Mouse (Mus musculus): ENCODE data around the gene Cnksr1. TPM values are rescaled to one million over a fixed set of nuclear protein-coding genes. Genes with fewer than 3 reads are reported as not detected.

Gene Cnksr1
- polyA plus RNA-seq, 1 experiment from 2014 or later, result 0.81 TPM

DNA sequence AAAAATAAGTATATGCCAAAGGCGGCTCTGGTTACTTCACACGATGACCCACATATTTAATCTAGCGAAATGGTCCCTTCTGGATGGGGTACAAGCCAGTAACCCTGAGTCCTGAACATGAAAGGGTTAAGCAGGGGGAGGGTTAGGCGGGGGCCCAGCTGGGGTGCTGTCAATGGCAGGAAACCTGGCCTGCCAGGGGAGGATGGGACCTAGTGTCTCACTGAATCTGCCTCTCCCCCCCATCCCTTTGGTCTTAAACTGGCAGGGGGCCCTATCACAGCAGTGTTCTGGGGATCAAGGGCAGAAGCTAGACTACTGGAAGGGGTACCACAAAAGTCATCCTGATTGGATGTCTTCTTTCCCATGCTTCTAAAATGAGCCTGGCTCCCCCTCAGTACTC is 17.7 kb upstream of the Cnksr1 start:
- H3K9ac ChIP-seq (ENCODE audit: low read length), result no peak overlapping the region
- no peak overlapping the region for H3K4me3 ChIP-seq (ENCODE audit: low read depth, low read length)
- H3K9me3 ChIP-seq (ENCODE audit: control insufficient read depth, low read length), result no peaks in the 10 kb centered on the region
- WGBS, result 24% methylated on average over 4 of the region's 4 CpGs
- H3K27me3 ChIP-seq (ENCODE audit: control insufficient read depth, insufficient read depth, low read length), result peaks cover 28% of the 10 kb centered on the region
- H3K36me3 ChIP-seq (ENCODE audit: control insufficient read depth, insufficient read depth, low read length), result no peaks in the 10 kb centered on the region
- ATAC-seq (ENCODE audit: insufficient number of reproducible peaks, low FRiP score, low TSS enrichment, low read depth), result no peak
- H3K4me2 ChIP-seq (ENCODE audit: low read depth, severe bottlenecking), result no peak overlapping the region
- H3K27ac ChIP-seq (replicated peaks; ENCODE audit: low read depth, low read length), result no peak overlapping the region
- peak; percentile 27 for DNase-seq (ENCODE audit: low spot score)
- peaks cover 35% of the 10 kb centered on the region for H3K4me1 ChIP-seq (ENCODE audit: control insufficient read depth, insufficient read depth, low read length)

DNA sequence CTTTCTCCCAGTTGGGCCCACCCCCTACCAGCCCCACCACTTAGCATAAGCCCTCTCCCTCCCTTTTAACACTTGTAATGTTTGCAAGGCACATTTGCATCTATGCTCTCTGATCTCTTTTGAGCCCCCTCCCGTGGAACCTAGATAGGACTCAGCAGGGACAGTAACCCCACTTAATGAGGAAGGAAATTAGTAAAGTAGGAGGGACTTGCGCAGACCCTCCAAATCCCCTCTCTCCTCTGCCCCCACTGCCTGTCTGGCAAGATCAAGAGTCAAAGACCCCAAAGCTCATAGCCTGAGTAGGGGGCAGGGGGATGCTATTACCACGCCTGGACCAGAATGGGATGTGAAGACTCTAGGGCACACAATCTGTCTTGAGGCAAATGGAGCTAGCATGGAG is 16.6 kb upstream of the Cnksr1 start:
- H3K9ac ChIP-seq (ENCODE audit: low read length), result no peak overlapping the region
- ATAC-seq (ENCODE audit: insufficient number of reproducible peaks, low FRiP score, low TSS enrichment, low read depth) (no peak), DNase-seq (ENCODE audit: low spot score) (no peak)
- no peak overlapping the region for H3K27ac ChIP-seq (replicated peaks; ENCODE audit: low read depth, low read length)
- H3K4me3 ChIP-seq (ENCODE audit: low read depth, low read length), result no peak overlapping the region
- no peaks in the 10 kb centered on the region for H3K9me3 ChIP-seq (ENCODE audit: control insufficient read depth, low read length)
- H3K4me2 ChIP-seq (ENCODE audit: low read depth, severe bottlenecking), result no peak overlapping the region
- no peaks in the 10 kb centered on the region for H3K36me3 ChIP-seq (ENCODE audit: control insufficient read depth, insufficient read depth, low read length)
- peaks cover 37% of the 10 kb centered on the region for H3K27me3 ChIP-seq (ENCODE audit: control insufficient read depth, insufficient read depth, low read length)
- H3K4me1 ChIP-seq (ENCODE audit: control insufficient read depth, insufficient read depth, low read length), result peaks cover 39% of the 10 kb centered on the region
- WGBS, result 29% methylated on average over 3 of the region's 3 CpGs

DNA sequence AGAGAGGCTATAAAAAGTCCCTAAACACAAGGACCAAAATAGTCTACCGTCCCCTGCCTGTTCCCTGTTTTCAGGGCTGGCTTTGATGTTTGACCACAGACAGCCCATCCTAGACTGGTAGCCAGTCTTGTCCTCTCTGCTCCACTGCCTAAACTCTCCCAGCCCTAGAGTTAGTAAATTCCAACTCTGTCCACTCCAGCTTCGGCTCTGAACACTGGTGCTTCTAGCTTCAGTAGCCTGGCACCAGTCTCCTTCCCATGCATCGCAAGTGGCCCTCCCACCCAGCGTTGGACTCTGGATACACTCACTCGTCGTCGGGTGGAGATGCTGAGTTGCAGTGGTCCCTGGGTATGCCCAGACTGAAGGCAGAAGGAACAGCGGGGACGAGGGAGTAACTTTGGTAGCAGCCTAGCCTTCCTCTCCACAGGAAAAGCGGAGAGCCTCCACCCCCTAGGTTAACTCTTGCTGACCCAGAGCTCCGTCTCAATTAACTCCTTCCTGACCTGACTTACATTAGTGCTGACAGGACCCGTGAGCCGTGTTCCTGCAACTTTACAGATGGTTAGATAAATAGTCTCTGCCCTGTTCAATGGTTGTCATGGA is 15.6 kb upstream of the Cnksr1 start, which contains the start of gene Grrp1:
TSS of gene Grrp1 (minus strand) at position 385 of the 603 bp plus-strand sequence.
- H3K27me3 ChIP-seq (ENCODE audit: control insufficient read depth, insufficient read depth, low read length), result peaks cover 37% of the 10 kb centered on the region
- DNase-seq (ENCODE audit: low spot score), result peak; percentile 60
- no peaks in the 10 kb centered on the region for H3K36me3 ChIP-seq (ENCODE audit: control insufficient read depth, insufficient read depth, low read length)
- 0% methylated on average over 13 of the region's 13 CpGs for WGBS
- H3K27ac ChIP-seq (replicated peaks; ENCODE audit: low read depth, low read length), result no peak within 1 kb of the TSS
- peak within 1 kb of the TSS; percentile 50 for H3K4me3 ChIP-seq (ENCODE audit: low read depth, low read length)
- no peaks in the 10 kb centered on the region for H3K9me3 ChIP-seq (ENCODE audit: control insufficient read depth, low read length)
- peak within 1 kb of the TSS; percentile 41 for H3K9ac ChIP-seq (ENCODE audit: low read length)
- peaks cover 41% of the 10 kb centered on the region for H3K4me1 ChIP-seq (ENCODE audit: control insufficient read depth, insufficient read depth, low read length)
- H3K4me2 ChIP-seq (ENCODE audit: low read depth, severe bottlenecking), result peak within 1 kb of the TSS; percentile 93
- no peak for ATAC-seq (ENCODE audit: insufficient number of reproducible peaks, low FRiP score, low TSS enrichment, low read depth)

DNA sequence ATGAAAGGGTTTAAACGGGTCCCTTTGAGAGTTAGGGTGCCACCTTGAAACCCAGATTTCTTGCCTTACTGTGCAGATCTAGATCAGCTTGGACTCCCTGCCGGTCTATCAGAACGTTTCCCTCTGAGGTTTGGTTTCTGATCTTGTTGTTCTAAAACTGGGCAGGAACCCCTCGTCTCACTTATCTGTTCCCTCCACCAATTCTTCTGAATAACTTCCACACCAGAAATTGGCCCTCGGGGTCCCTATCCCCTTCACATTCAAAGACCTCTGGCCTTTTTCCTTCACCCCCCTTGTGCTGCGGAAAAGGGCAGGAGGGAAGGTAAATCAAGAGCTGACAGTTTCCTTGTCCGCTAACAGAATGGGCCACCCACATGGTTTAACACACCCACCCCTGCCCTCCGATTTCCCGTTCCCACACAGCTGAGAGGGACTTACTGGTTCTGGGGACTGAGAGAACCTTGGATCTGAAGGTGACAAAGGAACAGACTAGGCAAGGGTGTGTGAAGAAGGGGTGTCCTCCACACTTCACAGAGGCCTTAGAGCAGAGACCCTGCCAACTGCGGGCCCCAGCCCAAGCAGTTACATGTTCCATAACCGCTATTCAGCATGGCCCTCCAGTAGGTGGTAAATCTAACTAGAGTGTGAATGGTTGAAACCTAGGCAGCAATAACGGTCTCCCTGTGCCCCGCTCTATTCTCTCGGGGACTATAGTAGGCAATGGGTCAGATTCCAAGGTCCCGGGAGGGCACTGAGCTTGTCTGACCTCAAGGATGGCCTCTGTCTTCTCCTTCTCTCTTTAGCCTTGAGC is 14.9 kb upstream of the Cnksr1 start:
- peaks cover 41% of the 10 kb centered on the region for H3K4me1 ChIP-seq (ENCODE audit: control insufficient read depth, insufficient read depth, low read length)
- H3K27me3 ChIP-seq (ENCODE audit: control insufficient read depth, insufficient read depth, low read length), result peaks cover 41% of the 10 kb centered on the region
- peak; percentile 41 for DNase-seq (ENCODE audit: low spot score)
- peak overlapping the region; percentile 50 for H3K4me3 ChIP-seq (ENCODE audit: low read depth, low read length)
- no peak for ATAC-seq (ENCODE audit: insufficient number of reproducible peaks, low FRiP score, low TSS enrichment, low read depth)
- no peaks in the 10 kb centered on the region for H3K9me3 ChIP-seq (ENCODE audit: control insufficient read depth, low read length)
- no peaks in the 10 kb centered on the region for H3K36me3 ChIP-seq (ENCODE audit: control insufficient read depth, insufficient read depth, low read length)
- 4% methylated on average over 15 of the region's 15 CpGs for WGBS
- peak overlapping the region; percentile 93 for H3K4me2 ChIP-seq (ENCODE audit: low read depth, severe bottlenecking)
- peak overlapping the region; percentile 41 for H3K9ac ChIP-seq (ENCODE audit: low read length)
- H3K27ac ChIP-seq (replicated peaks; ENCODE audit: low read depth, low read length), result no peak overlapping the region

GRCm38 (mm10) chr4:134252131-134252910 is 14.1 kb upstream of the Cnksr1 start:
- peaks cover 39% of the 10 kb centered on the region for H3K4me1 ChIP-seq (ENCODE audit: control insufficient read depth, insufficient read depth, low read length)
- no peaks in the 10 kb centered on the region for H3K36me3 ChIP-seq (ENCODE audit: control insufficient read depth, insufficient read depth, low read length)
- H3K9me3 ChIP-seq (ENCODE audit: control insufficient read depth, low read length), result no peaks in the 10 kb centered on the region
- WGBS, result 6% methylated on average over 21 of the region's 22 CpGs
- H3K9ac ChIP-seq (ENCODE audit: low read length), result peak overlapping the region; percentile 22; the same call in 1 of the 2 replicates
- peaks cover 49% of the 10 kb centered on the region for H3K27me3 ChIP-seq (ENCODE audit: control insufficient read depth, insufficient read depth, low read length)
- peak overlapping the region; percentile 50 for H3K4me3 ChIP-seq (ENCODE audit: low read depth, low read length)
- ATAC-seq (ENCODE audit: insufficient number of reproducible peaks, low FRiP score, low TSS enrichment, low read depth) (no peak), DNase-seq (ENCODE audit: low spot score) (peak; percentile 57)
- H3K27ac ChIP-seq (replicated peaks; ENCODE audit: low read depth, low read length), result no peak overlapping the region
- H3K4me2 ChIP-seq (ENCODE audit: low read depth, severe bottlenecking), result peak overlapping the region; percentile 93

DNA sequence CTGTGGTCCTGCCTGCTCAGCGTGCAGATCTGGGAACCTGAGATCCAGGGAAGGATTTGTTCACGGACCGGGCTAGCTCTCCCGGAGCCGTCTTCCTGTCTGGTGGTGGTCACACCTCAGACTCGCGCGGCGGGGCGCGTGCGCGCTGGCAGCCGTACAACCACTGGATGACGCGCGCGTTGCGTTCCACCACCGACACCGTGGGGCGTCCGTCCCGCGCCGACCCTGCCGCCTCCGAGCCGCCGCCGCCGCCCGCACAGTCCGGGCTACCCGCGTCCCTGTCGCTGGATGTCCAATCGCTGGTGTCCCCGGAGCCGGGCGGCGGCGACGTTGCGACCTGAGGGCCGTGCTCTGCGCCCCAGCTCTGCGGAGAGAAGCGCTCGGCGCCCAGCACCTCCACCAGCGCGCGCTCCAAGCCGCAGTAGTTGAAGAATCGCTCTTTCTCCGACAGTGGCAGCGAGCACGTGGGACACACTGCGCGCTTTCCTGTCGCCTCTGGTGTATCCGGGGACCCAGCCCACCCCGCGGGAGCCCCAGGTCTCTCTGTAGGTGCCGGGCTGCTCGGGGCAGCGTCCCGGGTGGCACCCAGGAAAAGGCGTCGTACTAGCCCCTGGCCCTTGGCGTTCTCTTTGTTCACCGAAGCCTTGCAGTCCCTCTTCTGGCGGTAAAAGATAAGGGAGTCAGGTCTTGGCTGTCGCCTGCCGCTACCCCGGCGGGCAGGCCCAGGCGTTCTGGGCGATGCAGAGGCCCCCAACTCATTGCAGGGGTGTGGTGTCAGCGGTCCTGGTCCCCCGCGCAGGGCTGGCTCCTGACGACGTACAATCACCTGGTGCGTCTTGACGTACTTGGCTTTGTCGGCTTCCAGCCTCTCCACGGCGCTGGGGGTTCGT is 13.3 kb upstream of the Cnksr1 start:
- Histone ChIP-seq H3K9ac (ENCODE audit: low read length) (peak overlapping the region; percentile 70), H3K4me1 (ENCODE audit: control insufficient read depth, insufficient read depth, low read length) (peaks cover 35% of the 10 kb centered on the region), H3K9me3 (ENCODE audit: control insufficient read depth, low read length) (no peaks in the 10 kb centered on the region), H3K4me3 (ENCODE audit: low read depth, low read length) (peak overlapping the region; percentile 50), H3K36me3 (ENCODE audit: control insufficient read depth, insufficient read depth, low read length) (no peaks in the 10 kb centered on the region), H3K27me3 (ENCODE audit: control insufficient read depth, insufficient read depth, low read length) (peaks cover 52% of the 10 kb centered on the region), H3K4me2 (ENCODE audit: low read depth, severe bottlenecking) (peak overlapping the region; percentile 93), H3K27ac (replicated peaks; ENCODE audit: low read depth, low read length) (0 out of 2 replicates have a peak overlapping the region, but pooled peaks have one; percentile 21)
- DNase-seq (ENCODE audit: low spot score), result peak; percentile 77
- under 1% methylated on average over 91 of the region's 91 CpGs for WGBS
- peak; percentile 23; the same call in 1 of the 2 replicates for ATAC-seq (ENCODE audit: insufficient number of reproducible peaks, low FRiP score, low TSS enrichment, low read depth)

- Histone ChIP-seq H3K36me3 (ENCODE audit: control insufficient read depth, insufficient read depth, low read length) (no peaks in the 10 kb centered on the region), H3K4me1 (ENCODE audit: control insufficient read depth, insufficient read depth, low read length) (peaks cover 29% of the 10 kb centered on the region), H3K27ac (replicated peaks; ENCODE audit: low read depth, low read length) (no peak overlapping the region), H3K9ac (ENCODE audit: low read length) (peak overlapping the region; percentile 70; the same call in 1 of the 2 replicates), H3K4me2 (ENCODE audit: low read depth, severe bottlenecking) (peak overlapping the region; percentile 93), H3K27me3 (ENCODE audit: control insufficient read depth, insufficient read depth, low read length) (peaks cover 52% of the 10 kb centered on the region), H3K4me3 (ENCODE audit: low read depth, low read length) (peak overlapping the region; percentile 50), H3K9me3 (ENCODE audit: control insufficient read depth, low read length) (no peaks in the 10 kb centered on the region)
- ATAC-seq (ENCODE audit: insufficient number of reproducible peaks, low FRiP score, low TSS enrichment, low read depth) (no peak), DNase-seq (ENCODE audit: low spot score) (no peak)
- 18% methylated on average over 10 of the region's 10 CpGs for WGBS
Measured at GRCm38 (mm10) chr4:134250930-134251240, 12.7 kb upstream of the Cnksr1 start.
